Mouse (Mus musculus): Measurements from ENCODE around the gene Adam22. TPM values are rescaled to one million over a fixed set of nuclear protein-coding genes. Genes with fewer than 3 reads are reported as not detected.
A peak's percentile ranks its signal among the peaks of the same experiment; 100 is the strongest.
"Not testable (repeated sequence)": the region's sequence is repeated elsewhere in the genome, so short reads cannot be mapped to it uniquely, and the experiment has no call there.

Adam22 gene
- total RNA-seq, 4 experiments from 2014 or later = 194 to 214 (median 206) TPM

- DNase-seq (ENCODE audit: low spot score in 2 of 2) = no peak
These were observed 40.2 kb downstream of the Adam22 start for GRCm38 (mm10) chr5:8327645-8328269.

- no peak for DNase-seq (ENCODE audit: low spot score in 2 of 2)
These were observed 41.3 kb downstream of the Adam22 start for GRCm38 (mm10) chr5:8326671-8327070.

GRCm38 (mm10) chr5:8312324-8312723 lies 55.6 kb downstream of the Adam22 start:
- DNase-seq (ENCODE audit: low spot score in 2 of 2) = peak in 1 of 2 experiments; percentile 36

GRCm38 (mm10) chr5:8310907-8311306 lies 57.1 kb downstream of the Adam22 start:
- peak in 1 of 2 experiments; percentile 33 for DNase-seq (ENCODE audit: low spot score in 2 of 2)

- no peak for DNase-seq (ENCODE audit: low spot score in 2 of 2)
These were observed 70.1 kb downstream of the Adam22 start for GRCm38 (mm10) chr5:8297719-8298419.

GRCm38 (mm10) chr5:8293287-8293686 lies 74.7 kb downstream of the Adam22 start:
- no peak for DNase-seq (ENCODE audit: low spot score in 2 of 2)

GRCm38 (mm10) chr5:8291496-8291895 lies 76.5 kb downstream of the Adam22 start:
- DNase-seq (ENCODE audit: low spot score in 2 of 2) = no peak

- DNase-seq (ENCODE audit: low spot score in 2 of 2) = no peak
These were observed 78.0 kb downstream of the Adam22 start for GRCm38 (mm10) chr5:8289678-8290614.

- DNase-seq (ENCODE audit: low spot score in 2 of 2) = no peak
These were observed 83.8 kb downstream of the Adam22 start for GRCm38 (mm10) chr5:8284123-8284522.

- no peak for DNase-seq (ENCODE audit: low spot score in 2 of 2)
These were observed 91.8 kb downstream of the Adam22 start for GRCm38 (mm10) chr5:8276141-8276540.

GRCm38 (mm10) chr5:8257366-8257765 lies 110.6 kb downstream of the Adam22 start:
- no peak for DNase-seq (ENCODE audit: low spot score in 2 of 2)

GRCm38 (mm10) chr5:8256487-8256886 lies 111.5 kb downstream of the Adam22 start:
- DNase-seq (ENCODE audit: low spot score in 2 of 2) = no peak

- DNase-seq (ENCODE audit: low spot score in 2 of 2) = no peak
These were observed 123.3 kb downstream of the Adam22 start for GRCm38 (mm10) chr5:8244696-8245095.

GRCm38 (mm10) chr5:8243064-8243615 lies 124.8 kb downstream of the Adam22 start:
- peak in 1 of 2 experiments; percentile 13 for DNase-seq (ENCODE audit: low spot score in 2 of 2)

- no peak for DNase-seq (ENCODE audit: low spot score in 2 of 2)
These were observed 125.3 kb downstream of the Adam22 start for GRCm38 (mm10) chr5:8242660-8243059.

- DNase-seq (ENCODE audit: low spot score in 2 of 2) = no peak
These were observed 140.9 kb downstream of the Adam22 start for GRCm38 (mm10) chr5:8227073-8227472.

GRCm38 (mm10) chr5:8224321-8224705 lies 143.6 kb downstream of the Adam22 start:
- no peak for DNase-seq (ENCODE audit: low spot score in 2 of 2)

- DNase-seq (ENCODE audit: low spot score in 2 of 2) = no peak
These were observed 144.2 kb downstream of the Adam22 start for GRCm38 (mm10) chr5:8223597-8224320.

- no peak for DNase-seq (ENCODE audit: low spot score in 2 of 2)
These were observed 146.3 kb downstream of the Adam22 start for GRCm38 (mm10) chr5:8221630-8222029.

- DNase-seq (ENCODE audit: low spot score in 2 of 2) = no peak
These were observed 152.1 kb downstream of the Adam22 start for GRCm38 (mm10) chr5:8215841-8216240.

- DNase-seq (ENCODE audit: low spot score in 2 of 2) = not testable (repeated sequence)
These were observed 183.0 kb downstream of the Adam22 start for GRCm38 (mm10) chr5:8184992-8185391.

All from left cerebral cortex, adult 8-10 months (tissue).